Mouse (Mus musculus) c-Kit-negative CD71-positive TER-119-positive erythroid progenitor cells, embryonic 14.5 days (primary cell): ENCODE results near the gene Nos1ap.

Source experiments
- DNase-seq: peaks from one replicate; pipeline ENCODE4 v3.0.0-alpha.2; 2013; ENCODE audit warnings: low read depth, low spot score

Gene Nos1ap

GRCm38 (mm10) chr1:170466099-170467009 lies 123.3 kb downstream of the Nos1ap start:
- DNase-seq: no peak

- no peak for DNase-seq
Measured at GRCm38 (mm10) chr1:170462140-170462539, 127.5 kb downstream of the Nos1ap start.

GRCm38 (mm10) chr1:170459896-170460602 lies 129.6 kb downstream of the Nos1ap start:
- no peak for DNase-seq

DNA sequence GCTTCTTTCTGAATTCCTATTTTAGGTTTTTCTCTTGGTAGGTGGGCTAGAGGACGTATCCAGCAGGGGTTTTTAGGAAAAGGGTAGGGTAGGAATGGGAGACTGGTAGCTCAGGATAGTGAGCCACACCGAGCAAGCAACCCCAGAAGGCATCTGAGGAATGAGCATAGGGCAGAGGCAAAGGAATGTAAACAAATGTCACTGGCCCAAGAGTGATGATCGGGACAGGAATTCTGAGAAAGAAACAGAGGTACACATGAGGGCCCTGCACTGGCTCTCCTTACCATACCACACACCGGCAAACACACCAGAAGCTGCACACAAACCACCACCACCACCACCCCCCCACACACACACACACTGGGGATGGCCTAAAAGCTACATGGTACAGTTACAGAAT lies 132.0 kb downstream of the Nos1ap start:
- no peak for DNase-seq

DNA sequence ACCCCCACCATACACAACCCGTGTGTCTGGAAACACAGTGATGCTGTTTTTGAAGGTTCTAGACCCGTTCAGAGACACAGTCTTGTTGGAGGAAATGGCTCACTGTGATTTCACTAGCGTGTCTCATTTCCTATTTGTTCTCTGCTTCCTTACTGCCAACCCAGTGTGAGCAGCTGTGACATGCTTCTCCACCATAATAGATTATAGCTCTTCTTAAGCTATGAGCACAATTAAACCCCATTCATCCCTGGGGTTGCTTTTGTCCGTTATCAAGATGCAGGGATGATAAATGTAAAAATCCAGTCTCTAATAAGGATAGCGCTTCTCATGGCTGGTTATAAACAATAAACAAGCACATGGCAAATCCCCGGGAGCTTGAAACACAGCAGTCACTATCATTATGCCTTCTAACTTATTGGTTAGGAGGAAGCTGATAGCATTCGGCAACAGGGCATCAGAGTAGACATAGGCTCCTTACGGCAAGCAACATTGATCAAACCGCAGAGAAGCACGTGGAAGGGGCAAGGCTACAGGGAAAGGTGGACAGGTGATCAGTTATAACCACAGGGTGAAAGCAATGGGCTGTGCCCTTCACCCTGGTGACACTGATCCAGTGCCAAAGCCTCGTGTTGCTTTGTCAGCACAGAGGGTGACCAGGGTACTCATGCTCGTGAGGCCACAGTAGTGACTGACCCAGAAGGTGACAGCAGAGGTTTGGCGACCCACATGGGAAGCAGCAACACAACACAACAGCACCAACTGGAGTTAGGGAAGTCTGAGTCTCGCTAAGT lies 133.6 kb downstream of the Nos1ap start:
- no peak for DNase-seq

GRCm38 (mm10) chr1:170455387-170455786 lies 134.3 kb downstream of the Nos1ap start:
- DNase-seq: no peak

DNA sequence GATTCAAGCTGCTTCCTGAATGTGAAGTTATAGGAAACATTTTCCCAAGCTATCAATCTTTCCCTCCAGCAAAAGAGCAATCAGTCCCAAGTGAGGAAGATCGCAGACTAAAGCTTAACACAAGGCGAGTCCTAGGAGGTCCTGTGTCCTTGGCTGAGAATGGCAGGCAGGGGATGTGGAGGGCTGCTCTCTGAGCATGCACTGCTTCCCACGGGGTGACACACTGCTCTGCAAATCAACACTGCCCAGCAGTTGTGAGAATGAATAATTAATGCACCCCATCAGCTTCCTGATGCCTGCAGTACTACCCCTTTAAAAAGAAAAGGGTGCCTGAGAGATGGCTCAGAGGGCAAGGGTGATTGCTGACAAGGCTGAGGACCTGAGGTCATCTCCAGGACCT lies 136.2 kb downstream of the Nos1ap start:
- DNase-seq: no peak

DNA sequence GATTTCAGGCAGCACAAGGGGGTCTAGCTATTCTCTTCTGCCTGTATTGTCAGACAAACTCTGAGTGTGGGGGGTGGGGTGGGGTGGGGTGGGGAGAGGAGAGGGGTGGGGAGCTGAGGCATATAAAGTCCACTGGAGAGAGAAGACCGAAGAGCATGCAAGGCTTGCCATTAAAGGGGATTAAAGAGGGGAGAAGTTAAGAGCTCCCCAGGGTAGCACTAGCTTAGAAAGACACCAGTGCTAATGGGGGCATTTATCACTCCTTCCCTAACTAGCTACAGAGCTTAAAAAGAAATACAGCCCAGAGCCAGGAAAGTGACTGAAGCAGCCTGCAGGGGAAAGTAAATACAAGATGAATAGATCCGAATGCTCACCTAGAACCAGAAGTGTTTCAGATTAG lies 141.4 kb downstream of the Nos1ap start:
- DNase-seq: no peak

DNA sequence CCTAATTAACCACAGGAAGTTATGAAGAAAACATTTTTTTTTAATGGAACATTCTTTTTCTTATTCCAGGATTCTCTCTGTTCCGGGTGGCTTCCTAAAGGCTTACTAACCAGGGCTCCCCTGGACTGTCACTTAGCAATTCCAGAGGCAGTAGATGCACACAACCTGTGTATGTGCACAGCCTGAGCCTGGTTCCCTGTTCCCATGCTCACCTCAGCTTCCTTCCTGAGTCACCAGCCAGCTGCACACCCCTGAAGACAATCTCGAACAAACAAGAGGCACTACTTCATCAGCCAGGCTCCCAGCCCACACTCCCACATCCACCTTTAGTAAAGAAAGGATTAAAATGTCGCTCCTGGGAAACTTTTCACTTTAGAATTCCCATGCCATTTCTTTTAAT lies 144.2 kb downstream of the Nos1ap start:
- DNase-seq: no peak

- no peak for DNase-seq
Measured at GRCm38 (mm10) chr1:170440367-170440766, 149.3 kb downstream of the Nos1ap start.

- DNase-seq: no peak
Measured at GRCm38 (mm10) chr1:170438471-170439151, 151.1 kb downstream of the Nos1ap start.

DNA sequence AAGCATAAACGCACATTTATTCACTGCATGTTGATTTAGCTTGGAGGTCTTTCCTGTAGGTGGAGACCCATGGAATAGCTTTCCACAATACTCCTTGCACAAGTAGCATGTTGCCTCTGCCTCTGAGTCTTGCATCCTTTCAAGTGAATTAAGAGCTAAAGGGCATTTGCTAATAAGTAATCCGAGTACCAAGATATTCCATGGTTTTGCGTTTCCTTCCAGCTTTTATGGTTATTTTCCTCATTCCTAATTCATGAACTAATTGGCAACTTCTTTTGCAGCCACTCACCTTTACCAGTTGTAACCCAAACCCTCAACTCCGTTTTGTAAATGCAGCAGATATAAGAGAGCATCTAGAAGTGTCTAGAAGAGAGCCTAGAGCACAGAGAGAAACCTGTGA lies 155.5 kb downstream of the Nos1ap start:
- DNase-seq: no peak

DNA sequence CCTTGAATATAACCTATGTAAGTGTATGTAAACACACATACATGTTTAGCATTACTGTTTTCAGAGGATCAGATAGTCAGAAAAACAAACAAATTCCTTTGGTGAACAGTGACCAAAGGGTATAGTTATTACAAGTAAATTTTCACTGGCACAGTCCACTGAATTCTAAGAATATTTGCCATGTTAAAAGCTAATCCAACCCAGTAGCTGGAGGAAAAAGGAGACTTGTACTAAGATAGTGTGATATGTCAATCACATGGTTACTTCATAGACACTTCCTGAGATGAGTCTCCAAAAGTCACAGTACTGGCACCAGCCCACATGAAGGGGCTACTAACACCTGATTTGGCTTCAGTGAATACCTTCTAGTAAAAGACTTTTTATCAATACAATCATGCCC lies 156.0 kb downstream of the Nos1ap start:
- no peak for DNase-seq

- no peak for DNase-seq
Measured at GRCm38 (mm10) chr1:170432288-170432687, 157.4 kb downstream of the Nos1ap start.

- DNase-seq: no peak
Measured at GRCm38 (mm10) chr1:170431312-170431711, 158.3 kb downstream of the Nos1ap start.

- no peak for DNase-seq
Measured at GRCm38 (mm10) chr1:170430660-170431059, 159.0 kb downstream of the Nos1ap start.

DNA sequence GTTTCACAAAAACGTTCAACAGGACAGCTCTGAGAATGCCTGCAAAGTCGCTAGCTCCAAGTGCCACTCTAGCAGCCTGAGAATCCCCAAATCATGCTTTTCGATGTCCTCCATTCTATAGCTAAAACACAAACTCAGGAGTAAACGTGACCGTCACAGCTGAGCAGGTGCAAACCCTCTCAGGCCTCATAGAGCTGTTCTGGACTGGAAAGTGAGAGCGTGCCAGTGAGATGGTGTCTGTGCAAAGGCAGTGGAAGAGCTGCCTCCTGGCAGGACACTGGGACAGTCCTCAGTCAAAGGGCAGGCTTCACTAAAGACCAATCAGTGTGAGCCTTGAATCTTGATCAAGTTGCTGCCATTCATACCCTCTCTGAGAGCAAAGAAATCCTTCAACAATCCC lies 160.0 kb downstream of the Nos1ap start:
- DNase-seq: no peak

- no peak for DNase-seq
Measured at GRCm38 (mm10) chr1:170428141-170428540, 161.5 kb downstream of the Nos1ap start.

GRCm38 (mm10) chr1:170424258-170424889 lies 165.3 kb downstream of the Nos1ap start:
- no peak for DNase-seq

DNA sequence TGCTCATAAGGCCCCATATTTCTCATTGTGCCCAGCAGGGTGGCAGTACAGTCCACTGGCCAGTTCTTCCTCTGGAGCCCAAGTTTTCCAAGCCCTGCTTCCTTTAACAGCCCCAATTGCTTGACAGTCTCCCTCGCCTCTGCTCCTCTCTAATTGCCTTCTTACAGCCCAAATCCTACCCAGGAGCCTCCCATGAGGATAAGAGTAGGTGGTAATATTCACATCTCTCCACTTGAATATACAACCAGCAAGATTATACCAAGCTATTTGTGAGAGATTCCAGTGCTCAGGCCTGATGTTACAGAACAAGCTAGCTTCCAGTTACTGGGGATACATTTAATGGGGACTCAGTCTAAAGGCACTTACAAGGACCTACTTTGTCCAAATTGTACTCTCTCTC lies 166.6 kb downstream of the Nos1ap start:
- no peak for DNase-seq

- DNase-seq: no peak
Measured at GRCm38 (mm10) chr1:170422188-170422587, 167.5 kb downstream of the Nos1ap start.
